Mouse (Mus musculus) bone marrow macrophage, adult 2 months (primary cell): ENCODE results near the gene Trappc10.

ENCODE experiments used
- CTCF ChIP-seq: IDR thresholded peaks from 2 replicates; pipeline ENCODE4 v1.5.1; 2012; ENCODE audit warnings: low read depth, mild to moderate bottlenecking, low read length, moderate library complexity
- POLR2A ChIP-seq: IDR thresholded peaks from 2 replicates; pipeline ENCODE4 v1.6.1; 2012; ENCODE audit warnings: mild to moderate bottlenecking, low read depth, low read length, borderline replicate concordance

DNA sequence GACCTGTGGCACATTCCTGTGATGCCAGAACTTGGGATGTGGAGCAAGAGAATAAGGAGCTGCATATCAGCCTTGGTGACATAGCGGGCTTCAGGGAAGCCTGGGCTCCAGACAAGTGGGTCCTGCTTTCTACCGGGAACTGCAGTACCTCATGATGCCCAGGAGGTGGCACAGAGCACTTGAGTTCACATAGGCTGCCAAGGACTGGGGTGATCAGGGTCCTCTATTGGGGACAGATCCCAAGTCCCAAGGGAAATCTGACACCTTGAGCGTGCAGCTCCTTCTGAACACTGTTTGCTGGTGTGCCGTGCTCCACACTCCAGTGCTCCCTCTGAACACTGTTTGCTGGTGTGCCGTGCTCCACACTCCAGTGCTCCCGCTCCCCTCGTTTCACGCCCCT is 34.8 kb upstream of the Trappc10 start:
- TF ChIP-seq POLR2A (no peak), CTCF (peak; percentile 78)
